Mouse (Mus musculus) stomach, embryonic 14.5 days (tissue): ENCODE results near the gene Prap1. TPM values are rescaled to one million over a fixed set of nuclear protein-coding genes. Genes with fewer than 3 reads are reported as not detected.

Experiments used
- ATAC-seq: fragments of 200-750 bp; cut with Nextera tagmentation; 2 replicates; pipeline ENCODE4 v1.8.0; 2017; ENCODE audit warnings: low read depth, moderate TSS enrichment; ENCODE audit not compliant: insufficient number of reproducible peaks, insufficient read depth, low FRiP score
- H3K27ac ChIP-seq: fragments of 300-500 bp; sonication (generic); 2 replicates; pipeline ENCODE4 v1.5.1; 2014; ENCODE audit warnings: mild to moderate bottlenecking, low read length, moderate library complexity, mixed read lengths
- H3K27me3 ChIP-seq: fragments of 300-500 bp; sonication (generic); 2 replicates; pipeline ENCODE4 v1.6.1; 2014; ENCODE audit warnings: low read length, control low read depth, mixed read lengths; ENCODE audit not compliant: control insufficient read depth, insufficient read depth
- H3K36me3 ChIP-seq: fragments of 300-500 bp; sonication (generic); 2 replicates; pipeline ENCODE4 v1.6.1; 2014; ENCODE audit warnings: mild to moderate bottlenecking, control low read depth, low read length, moderate library complexity, mixed read lengths; ENCODE audit not compliant: control insufficient read depth, insufficient read depth
- H3K4me1 ChIP-seq: fragments of 300-500 bp; sonication (generic); 2 replicates; pipeline ENCODE4 v1.6.1; 2014; ENCODE audit warnings: low read length, control low read depth, mixed read lengths; ENCODE audit not compliant: control insufficient read depth, insufficient read depth
- H3K4me2 ChIP-seq: fragments of 300-500 bp; sonication (generic); replicated peaks from 2 replicates; pipeline ENCODE4 v1.6.1; 2014; ENCODE audit warnings: low read depth, low read length, control low read depth
- H3K4me3 ChIP-seq: fragments of 300-500 bp; sonication (generic); 2 replicates; pipeline ENCODE4 v1.5.1; 2014; ENCODE audit warnings: low read depth, low read length, control low read depth
- H3K9ac ChIP-seq: fragments of 300-500 bp; sonication (generic); replicated peaks from 2 replicates; pipeline ENCODE4 v1.6.1; 2014; ENCODE audit warnings: low read depth, mild to moderate bottlenecking, control low read depth, low read length, moderate library complexity, mixed read lengths
- H3K9me3 ChIP-seq: fragments of 300-500 bp; sonication (generic); 2 replicates; pipeline ENCODE4 v1.6.1; 2016; ENCODE audit warnings: low read depth, low read length, control low read depth; ENCODE audit not compliant: control insufficient read depth
- WGBS: fragments of 180-500 bp; shearing (Covaris S2); extraction: QIAGEN DNeasy Blood & Tissue Kit; methylation state at CpG from one replicate; pipeline ENCODE4 v1.1.7; 2014; 5-methylcytosine and 5-hydroxymethylcytosine counted together
- polyA plus RNA-seq: library from polyadenylated mRNA; unstranded; fragments of >200 nt; fragmentation: Nextera tagmentation; extraction: Ambion mirVana; gene quantifications from 2 replicates; pipeline ENCODE4 v1.2.1, GENCODE M21; 2014

The Prap1 gene
- polyA plus RNA-seq, 1 experiment from 2014 or later: 12.5 TPM

- no peaks in the 10 kb centered on the region for H3K9me3 ChIP-seq
- peaks cover 43% of the 10 kb centered on the region for H3K27me3 ChIP-seq
Measured at GRCm38 (mm10) chr7:140058528-140058927, 34.7 kb upstream of the Prap1 start.

GRCm38 (mm10) chr7:140059601-140060000, 33.6 kb upstream of the Prap1 start:
- Histone ChIP-seq H3K4me2 (no peak overlapping the region), H3K9ac (no peak overlapping the region), H3K27me3 (peaks cover 43% of the 10 kb centered on the region), H3K4me1 (peaks cover 9% of the 10 kb centered on the region; the same call in 1 of the 2 replicates), H3K27ac (no peak overlapping the region), H3K4me3 (no peak overlapping the region), H3K36me3 (no peaks in the 10 kb centered on the region), H3K9me3 (no peaks in the 10 kb centered on the region)
- 38% methylated on average over 4 of the region's 4 CpGs for WGBS
- no peak for ATAC-seq

More at GRCm38 (mm10) chr7:140058528-140058927, 34.7 kb upstream of the Prap1 start:
- Histone ChIP-seq H3K27ac (no peak overlapping the region), H3K9ac (peak overlapping the region; percentile 40; the same call in 1 of the 2 replicates), H3K36me3 (no peaks in the 10 kb centered on the region), H3K4me3 (peak overlapping the region; percentile 40), H3K4me2 (peak overlapping the region; percentile 72), H3K4me1 (peaks cover 9% of the 10 kb centered on the region; the same call in 1 of the 2 replicates)
- 26% methylated on average over 7 of the region's 7 CpGs for WGBS
- no peak for ATAC-seq

- peak overlapping the region; percentile 30 for H3K4me3 ChIP-seq
- peak overlapping the region; percentile 48 for H3K4me2 ChIP-seq
- peaks cover 46% of the 10 kb centered on the region for H3K27me3 ChIP-seq
- H3K27ac ChIP-seq: no peak overlapping the region
- no peaks in the 10 kb centered on the region for H3K36me3 ChIP-seq
- H3K4me1 ChIP-seq: peaks cover 9% of the 10 kb centered on the region; the same call in 1 of the 2 replicates
- no peaks in the 10 kb centered on the region for H3K9me3 ChIP-seq
- ATAC-seq: peak; percentile 29; the same call in 1 of the 2 replicates
- H3K9ac ChIP-seq: no peak overlapping the region
- under 1% methylated on average over 47 of the region's 47 CpGs for WGBS
Measured at GRCm38 (mm10) chr7:140060936-140061831, 32.0 kb upstream of the Prap1 start.

DNA sequence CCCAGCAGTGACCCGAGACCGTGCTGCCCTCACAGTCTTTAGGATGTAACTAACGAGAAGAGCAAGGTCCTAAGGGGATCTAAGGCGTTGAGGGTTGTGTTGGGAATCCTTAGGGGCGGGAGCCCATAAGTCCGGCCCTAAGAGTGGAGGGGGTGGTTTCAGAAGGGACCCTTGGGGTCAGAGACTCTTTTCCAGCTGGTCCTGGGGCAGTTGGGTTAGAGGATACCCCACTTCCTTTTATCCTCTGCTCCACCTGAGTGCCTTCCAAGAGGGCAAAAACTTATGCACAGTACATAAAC, 31.4 kb upstream of the Prap1 start:
- Histone ChIP-seq H3K27me3 (peaks cover 42% of the 10 kb centered on the region), H3K9me3 (no peaks in the 10 kb centered on the region), H3K27ac (no peak overlapping the region), H3K4me2 (peak overlapping the region; percentile 48), H3K36me3 (no peaks in the 10 kb centered on the region), H3K9ac (no peak overlapping the region), H3K4me1 (peaks cover 9% of the 10 kb centered on the region; the same call in 1 of the 2 replicates), H3K4me3 (peak overlapping the region; percentile 30; the same call in 1 of the 2 replicates)
- no peak for ATAC-seq
- WGBS: 3% methylated on average over 6 of the region's 6 CpGs

- H3K9me3 ChIP-seq: no peaks in the 10 kb centered on the region
- H3K4me1 ChIP-seq: peaks cover 9% of the 10 kb centered on the region; the same call in 1 of the 2 replicates
- no peak overlapping the region for H3K4me3 ChIP-seq
- 18% methylated on average over 11 of the region's 11 CpGs for WGBS
- no peak for ATAC-seq
- H3K27me3 ChIP-seq: peaks cover 36% of the 10 kb centered on the region
- no peak overlapping the region for H3K27ac ChIP-seq
- H3K9ac ChIP-seq: no peak overlapping the region
- H3K4me2 ChIP-seq: no peak overlapping the region
- no peaks in the 10 kb centered on the region for H3K36me3 ChIP-seq
Measured at GRCm38 (mm10) chr7:140062307-140062706, 30.9 kb upstream of the Prap1 start.

- no peak for ATAC-seq
- WGBS: 22% methylated on average over 7 of the region's 7 CpGs
Measured at GRCm38 (mm10) chr7:140063092-140063491, 30.1 kb upstream of the Prap1 start.

DNA sequence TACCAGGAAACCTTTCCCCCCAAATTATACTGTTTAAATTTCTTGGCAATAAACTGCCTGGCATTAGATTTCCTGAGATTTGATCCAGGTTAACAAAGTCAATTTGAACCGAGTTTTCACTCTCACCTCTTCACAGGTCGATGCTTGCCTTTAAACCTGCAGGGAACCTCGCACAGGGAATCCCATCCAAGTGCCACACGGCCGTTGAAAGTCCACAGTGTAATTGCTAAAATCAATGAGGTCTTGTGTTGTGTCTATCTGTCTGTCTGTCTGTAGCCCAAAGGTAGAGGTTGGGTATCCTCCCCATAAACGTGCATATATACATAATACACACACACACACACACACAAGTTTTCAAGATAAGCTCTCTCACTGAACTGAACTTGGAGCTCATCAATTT, 25.8 kb upstream of the Prap1 start:
- H3K4me3 ChIP-seq: no peak overlapping the region
- no peak overlapping the region for H3K27ac ChIP-seq
- H3K9me3 ChIP-seq: no peaks in the 10 kb centered on the region
- H3K36me3 ChIP-seq: no peaks in the 10 kb centered on the region
- H3K9ac ChIP-seq: no peak overlapping the region
- no peak for ATAC-seq
- 65% methylated on average over 6 of the region's 6 CpGs for WGBS
- H3K4me1 ChIP-seq: no peaks in the 10 kb centered on the region
- no peak overlapping the region for H3K4me2 ChIP-seq
- 0 out of 2 replicates have a peak, but pooled peaks cover 6% of the 10 kb centered on the region for H3K27me3 ChIP-seq

More at GRCm38 (mm10) chr7:140063092-140063491, 30.1 kb upstream of the Prap1 start:
- Histone ChIP-seq H3K4me3 (no peak overlapping the region), H3K9ac (no peak overlapping the region), H3K4me1 (peaks cover 9% of the 10 kb centered on the region; the same call in 1 of the 2 replicates), H3K36me3 (no peaks in the 10 kb centered on the region), H3K4me2 (no peak overlapping the region), H3K27ac (no peak overlapping the region), H3K27me3 (peaks cover 31% of the 10 kb centered on the region), H3K9me3 (no peaks in the 10 kb centered on the region)

- no peak for ATAC-seq
- peak overlapping the region; percentile 7; the same call in 1 of the 2 replicates for H3K4me3 ChIP-seq
- no peaks in the 10 kb centered on the region for H3K4me1 ChIP-seq
- WGBS: 38% methylated on average over 36 of the region's 39 CpGs
- H3K27me3 ChIP-seq: no peaks in the 10 kb centered on the region
- no peak overlapping the region; the same call in 1 of the 2 replicates for H3K9ac ChIP-seq
- H3K9me3 ChIP-seq: no peaks in the 10 kb centered on the region
- no peaks in the 10 kb centered on the region for H3K36me3 ChIP-seq
- no peak overlapping the region for H3K27ac ChIP-seq
- peak overlapping the region; percentile 37 for H3K4me2 ChIP-seq
Measured at GRCm38 (mm10) chr7:140070042-140070711, 23.0 kb upstream of the Prap1 start.
